Mouse (Mus musculus) limb, embryonic 13.5 days (tissue): ENCODE measurements around the gene Vwf. TPM values are rescaled to one million over a fixed set of nuclear protein-coding genes. Genes with fewer than 3 reads are reported as not detected.
A peak's percentile ranks its signal among the peaks of the same experiment; 100 is the strongest.

Experiments used
- ATAC-seq: fragments of 200-750 bp; cut with Nextera tagmentation; 2 replicates; pipeline ENCODE4 v1.8.0; 2017; ENCODE audit warnings: low read depth, moderate number of reproducible peaks, moderate TSS enrichment; ENCODE audit not compliant: low FRiP score
- H3K27ac ChIP-seq: fragments of 300-500 bp; sonication (generic); 2 replicates; pipeline ENCODE4 v1.5.1; 2015; ENCODE audit warnings: inconsistent platforms, mild to moderate bottlenecking, moderate library complexity
- H3K27me3 ChIP-seq: fragments of 300-500 bp; sonication (generic); 2 replicates; pipeline ENCODE4 v1.6.1; 2015; ENCODE audit warnings: mild to moderate bottlenecking, inconsistent platforms
- H3K36me3 ChIP-seq: fragments of 300-500 bp; sonication (generic); 2 replicates; pipeline ENCODE4 v1.6.1; 2015; ENCODE audit warnings: inconsistent platforms, mild to moderate bottlenecking, moderate library complexity
- H3K4me1 ChIP-seq: fragments of 300-500 bp; sonication (generic); 2 replicates; pipeline ENCODE4 v1.6.1; 2015; ENCODE audit warnings: inconsistent platforms
- H3K4me2 ChIP-seq: fragments of 300-500 bp; sonication (generic); replicated peaks from 2 replicates; pipeline ENCODE4 v1.6.1; 2015; ENCODE audit warnings: inconsistent platforms, mild to moderate bottlenecking, moderate library complexity
- H3K4me3 ChIP-seq: fragments of 300-500 bp; sonication (generic); 2 replicates; pipeline ENCODE4 v1.5.1; 2015; ENCODE audit warnings: moderate library complexity, mild to moderate bottlenecking, inconsistent platforms
- H3K9ac ChIP-seq: fragments of 300-500 bp; sonication (generic); 2 replicates; pipeline ENCODE4 v1.6.1; 2015; ENCODE audit warnings: mild to moderate bottlenecking, inconsistent platforms
- H3K9me3 ChIP-seq: fragments of 300-500 bp; sonication (generic); 2 replicates; pipeline ENCODE4 v1.6.1; 2016; ENCODE audit warnings: inconsistent platforms
- WGBS: fragments of 180-500 bp; shearing (Covaris S2); methylation state at CpG from one replicate; pipeline ENCODE4 v1.1.7; 2015; 5-methylcytosine and 5-hydroxymethylcytosine counted together
- polyA plus RNA-seq: library from polyadenylated mRNA; unstranded; fragments of >200 nt; fragmentation: Nextera tagmentation; extraction: Ambion mirVana; gene quantifications from 2 replicates; pipeline ENCODE4 v1.2.1, GENCODE M21; 2015

Gene Vwf
- polyA plus RNA-seq, 1 experiment from 2014 or later, result 6.9 TPM

DNA sequence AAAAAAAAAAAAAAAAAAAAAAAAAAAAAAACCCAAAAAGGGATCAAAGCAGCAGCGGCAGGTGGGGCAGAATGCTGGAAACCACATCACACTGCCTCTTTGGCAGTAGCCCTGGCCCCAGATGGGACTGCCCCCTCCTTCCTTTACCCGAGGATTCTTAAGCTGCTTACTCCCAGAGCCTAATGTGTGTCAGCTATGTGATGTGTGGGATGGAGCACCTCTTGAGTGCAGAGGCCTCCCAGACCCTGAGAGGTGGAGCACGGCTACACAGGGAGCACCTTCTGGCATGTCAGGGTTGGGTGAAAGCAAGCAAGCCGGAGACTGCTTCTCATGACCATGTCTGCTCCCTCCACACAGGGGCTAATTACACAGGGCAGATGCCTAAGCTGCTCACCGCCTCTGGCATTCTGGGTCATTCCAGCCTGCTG, 180.9 kb downstream of the Vwf start:
- Histone ChIP-seq H3K4me2 (no peak overlapping the region), H3K36me3 (no peaks in the 10 kb centered on the region), H3K4me1 (peaks cover 17% of the 10 kb centered on the region), H3K27me3 (0 out of 2 replicates have a peak, but pooled peaks cover 2% of the 10 kb centered on the region), H3K27ac (no peak overlapping the region), H3K4me3 (no peak overlapping the region), H3K9ac (no peak overlapping the region), H3K9me3 (peaks cover 6% of the 10 kb centered on the region; the same call in 1 of the 2 replicates)
- 48% methylated on average over 5 of the region's 5 CpGs for WGBS
- no peak for ATAC-seq

DNA sequence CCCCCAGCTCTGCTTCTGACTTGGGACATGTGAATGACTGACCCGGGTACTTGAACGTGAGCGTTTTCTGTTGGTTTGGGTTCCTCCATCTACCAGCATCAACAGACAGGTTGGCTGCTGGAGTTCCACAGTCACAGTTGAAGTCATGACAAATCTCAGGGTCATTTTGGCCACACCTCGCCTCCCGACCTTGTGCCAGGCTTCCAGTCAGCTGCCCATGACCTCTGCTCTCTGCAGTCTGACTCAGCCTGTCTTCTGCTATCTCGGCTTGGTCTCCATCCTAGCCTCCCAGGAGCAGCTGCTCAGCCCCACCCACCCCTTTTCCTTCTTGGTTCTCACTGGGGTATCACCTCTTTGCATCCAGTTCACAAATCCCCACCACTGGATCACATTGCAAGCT, 182.9 kb downstream of the Vwf start:
- Histone ChIP-seq H3K9ac (no peak overlapping the region), H3K36me3 (no peaks in the 10 kb centered on the region), H3K27me3 (0 out of 2 replicates have a peak, but pooled peaks cover 2% of the 10 kb centered on the region), H3K27ac (no peak overlapping the region), H3K4me3 (no peak overlapping the region), H3K9me3 (peaks cover 6% of the 10 kb centered on the region; the same call in 1 of the 2 replicates), H3K4me1 (peaks cover 17% of the 10 kb centered on the region), H3K4me2 (no peak overlapping the region)
- 78% methylated on average over 6 of the region's 6 CpGs for WGBS
- ATAC-seq, result no peak

DNA sequence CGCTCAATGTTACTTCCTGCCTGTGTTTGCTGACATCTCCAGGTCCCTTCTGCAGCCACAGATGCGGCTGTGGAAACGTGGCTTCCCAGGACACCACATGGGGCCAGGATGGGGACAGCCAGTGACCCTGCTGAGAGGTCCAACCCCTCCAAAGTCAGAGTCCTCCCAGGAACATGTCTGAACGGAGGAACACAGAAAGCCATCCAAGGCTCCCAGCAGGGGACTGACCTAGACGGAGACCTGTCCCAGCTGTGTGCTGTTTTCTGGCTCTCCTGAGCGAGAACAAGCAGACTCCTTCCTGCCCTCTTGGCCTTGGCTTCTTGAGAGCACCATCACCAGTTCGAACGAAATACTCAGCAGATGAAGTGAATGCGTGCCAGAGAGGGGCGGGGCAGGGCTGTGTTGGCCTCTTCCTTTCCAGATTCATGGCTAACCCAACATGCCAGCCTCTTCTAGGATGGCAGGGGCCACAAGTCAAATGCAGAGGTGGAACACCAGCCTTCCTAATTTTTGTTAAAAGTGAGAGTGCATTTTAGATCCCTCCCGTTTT, 183.5 kb downstream of the Vwf start:
- Histone ChIP-seq H3K9me3 (peaks cover 6% of the 10 kb centered on the region; the same call in 1 of the 2 replicates), H3K27me3 (0 out of 2 replicates have a peak, but pooled peaks cover 2% of the 10 kb centered on the region), H3K4me1 (peaks cover 17% of the 10 kb centered on the region), H3K36me3 (no peaks in the 10 kb centered on the region), H3K4me2 (no peak overlapping the region), H3K27ac (peak overlapping the region; percentile 33; the same call in 1 of the 2 replicates), H3K4me3 (no peak overlapping the region), H3K9ac (no peak overlapping the region)
- ATAC-seq, result no peak
- WGBS, result 55% methylated on average over 11 of the region's 11 CpGs

Other genes with a start within 250 kb of the Vwf start
- gene Ltbr, start 232.9 kb upstream of the Vwf start, polyA plus RNA-seq, result 45.1 and 46.2 TPM in 2 replicates
- gene Scnn1a, start 226.1 kb upstream of the Vwf start, polyA plus RNA-seq, result 1.1 and 1.4 TPM in 2 replicates
- gene Tnfrsf1a, start 197.4 kb upstream of the Vwf start, polyA plus RNA-seq, result 68.7 and 71.4 TPM in 2 replicates
- gene Plekhg6, start 166.0 kb upstream of the Vwf start, polyA plus RNA-seq, result 0.67 and 0.86 TPM in 2 replicates
- gene Cd9, start 52.0 kb upstream of the Vwf start, polyA plus RNA-seq, result 157 and 174 TPM in 2 replicates
- 0.22 TPM in 1 of 2 replicates, not detected in the other for gene Ano2, start 143.6 kb downstream of the Vwf start, polyA plus RNA-seq